Mouse (Mus musculus) A20 (cell line): ENCODE data around the gene Gm21891.
"Not testable (repeated sequence)": the region's sequence is repeated elsewhere in the genome, so short reads cannot be mapped to it uniquely, and the experiment has no call there.

Experiments
- DNase-seq: peaks from one replicate; pipeline ENCODE4 v3.0.0-alpha.2; 2011; ENCODE audit warnings: low read depth, low spot score

Gm21891 gene

DNA sequence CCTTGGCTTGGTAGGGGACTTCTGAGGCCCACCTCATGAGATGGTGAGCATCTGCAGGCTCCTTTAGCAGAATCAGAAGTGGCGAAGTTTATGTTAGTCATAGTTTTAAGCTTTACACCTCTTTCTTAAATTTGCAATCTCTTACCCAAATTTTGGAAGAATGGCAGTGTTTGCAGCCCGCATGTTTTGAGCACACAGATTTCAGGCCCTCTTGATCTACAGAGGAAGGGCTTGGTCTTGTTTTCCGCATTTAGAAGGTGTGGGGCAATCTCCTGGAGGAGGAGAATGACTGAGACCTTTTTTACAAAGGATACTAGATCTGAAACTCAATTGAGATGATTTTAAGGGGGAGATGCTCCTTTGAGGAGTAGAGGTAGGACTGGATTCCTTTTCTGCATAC, at the start of gene Gm21891:
Gene Gm21891, minus strand, starts transcription at position 101 of the 400 bp plus-strand sequence.
- DNase-seq: not testable (repeated sequence)

DNA sequence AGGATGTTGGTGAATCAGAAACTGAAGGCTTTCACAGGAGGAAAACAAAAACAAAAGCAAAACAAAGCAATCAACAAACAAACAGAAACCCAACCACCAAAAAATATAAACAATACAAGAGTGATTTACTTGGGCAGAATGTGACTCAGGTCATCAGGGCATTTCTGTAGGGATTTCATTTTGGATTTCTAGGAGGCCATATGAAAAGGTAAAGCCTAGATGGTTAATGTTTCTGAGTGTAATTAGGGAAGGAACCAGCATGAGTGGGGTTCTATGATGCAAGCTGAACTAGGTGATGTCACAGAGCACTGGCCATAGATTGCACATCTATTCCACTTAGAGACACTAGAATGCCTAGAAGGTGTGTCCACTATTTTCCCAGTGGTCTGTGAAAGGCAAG, 28.4 kb upstream of the Gm21891 start, which contains the start of gene Gm21425:
Gene Gm21425, plus strand, starts transcription at position 301 of the 400 bp plus-strand sequence.
- DNase-seq: not testable (repeated sequence)
